Mouse (Mus musculus) MEL (cell line): ENCODE results near the gene BC037034. TPM values are rescaled to one million over a fixed set of nuclear protein-coding genes. Genes with fewer than 3 reads are reported as not detected.

Experiments used
- DNase-seq: peaks from one replicate; pipeline ENCODE4 v3.0.0; 2011; ENCODE audit warnings: low read depth, low spot score
- H3K27ac ChIP-seq: 2 replicates; pipeline ENCODE4 v1.5.1; 2012; ENCODE audit warnings: low read depth, mild to moderate bottlenecking, control low read depth, low read length, moderate library complexity; ENCODE audit not compliant: control insufficient read depth
- H3K27me3 ChIP-seq, 2 experiments: fragments of 150-350 bp in 1 of 2; sonication (generic) in 1 of 2; 2 replicates each; pipeline ENCODE4 v1.6.1; 2012; ENCODE audit warnings: low read length in 2 of 2, mild to moderate bottlenecking in 2 of 2, improper control_type of control experiment in 1 of 2, moderate library complexity in 1 of 2; ENCODE audit not compliant: insufficient read depth in 2 of 2, control insufficient read depth in 1 of 2
- H3K36me3 ChIP-seq, 2 experiments: 2 replicates each; pipeline ENCODE4 v1.6.1; 2012 to 2014; ENCODE audit warnings: low read length in 2 of 2, improper control_type of control experiment in 1 of 2, inconsistent platforms in 1 of 2, mild to moderate bottlenecking in 1 of 2; ENCODE audit not compliant: insufficient read depth in 2 of 2, control insufficient read depth in 1 of 2
- H3K4me1 ChIP-seq, 2 experiments: fragments of 150-350 bp in 1 of 2; sonication (generic) in 1 of 2; 2 replicates each; pipeline ENCODE4 v1.6.1; 2012; ENCODE audit warnings: low read length in 2 of 2, improper control_type of control experiment in 1 of 2, mild to moderate bottlenecking in 1 of 2; ENCODE audit not compliant: insufficient read depth in 2 of 2, control insufficient read depth in 1 of 2
- H3K4me3 ChIP-seq, 2 experiments: fragments of 150-350 bp in 1 of 2; sonication (generic) in 1 of 2; 2 replicates each; pipeline ENCODE4 v1.5.1; 2012; ENCODE audit warnings: low read depth in 2 of 2, low read length in 2 of 2, mild to moderate bottlenecking in 2 of 2, moderate library complexity in 2 of 2, control low read depth in 1 of 2, improper control_type of control experiment in 1 of 2; ENCODE audit not compliant: control insufficient read depth in 1 of 2, insufficient read depth in 1 of 2
- H3K79me2 ChIP-seq: 2 replicates; pipeline ENCODE4 v1.6.1; 2012; ENCODE audit warnings: mild to moderate bottlenecking, low read length, moderate library complexity; ENCODE audit not compliant: control insufficient read depth, poor library complexity, insufficient read depth
- H3K9ac ChIP-seq: 2 replicates; pipeline ENCODE4 v1.6.1; 2012; ENCODE audit warnings: low read depth, mild to moderate bottlenecking, control low read depth, low read length, moderate library complexity; ENCODE audit not compliant: control insufficient read depth, poor library complexity, severe bottlenecking
- H3K9me3 ChIP-seq: fragments of 150-350 bp; sonication (generic); replicated peaks from 2 replicates; pipeline ENCODE4 v1.6.1; 2012; ENCODE audit warnings: mild to moderate bottlenecking, low read length, improper control_type of control experiment, moderate library complexity; ENCODE audit not compliant: insufficient read depth
- CHD1 ChIP-seq: IDR thresholded peaks from 2 replicates; pipeline ENCODE4 v1.6.1; 2012; ENCODE audit warnings: low read depth, mild to moderate bottlenecking, inconsistent platforms, low read length, improper control_type of control experiment
- CHD2 ChIP-seq: IDR thresholded peaks from 2 replicates; pipeline ENCODE4 v1.6.1; 2011; ENCODE audit warnings: low read length, improper control_type of control experiment
- CTCF ChIP-seq, 3 experiments: IDR thresholded peaks in 2 of 3; conservative IDR thresholded peaks in 1 of 3; 2 replicates each; pipeline ENCODE4 v1.5.1; 2011 to 2012; ENCODE audit warnings: low read length in 3 of 3, low read depth in 2 of 3, mild to moderate bottlenecking in 2 of 3, improper control_type of control experiment in 1 of 3, inconsistent platforms in 1 of 3, mixed read lengths in 1 of 3, moderate library complexity in 1 of 3; ENCODE audit not compliant: control insufficient read depth in 1 of 3, insufficient read depth in 1 of 3, poor library complexity in 1 of 3, severe bottlenecking in 1 of 3
- MAFK ChIP-seq: IDR thresholded peaks from 2 replicates; pipeline ENCODE4 v1.6.1; 2011; ENCODE audit warnings: low read depth, mild to moderate bottlenecking, low read length, improper control_type of control experiment, borderline replicate concordance
- MAZ ChIP-seq: IDR thresholded peaks from 2 replicates; pipeline ENCODE4 v1.6.1; 2012; ENCODE audit warnings: low read depth, mild to moderate bottlenecking, inconsistent platforms, low read length, improper control_type of control experiment
- MXI1 ChIP-seq: IDR thresholded peaks from 2 replicates; pipeline ENCODE4 v1.6.1; 2011; ENCODE audit warnings: mild to moderate bottlenecking, low read depth, low read length, improper control_type of control experiment
- POLR2AphosphoS2 ChIP-seq: IDR thresholded peaks from 2 replicates; pipeline ENCODE4 v1.6.1; 2011; ENCODE audit warnings: low read length, improper control_type of control experiment
- RAD21 ChIP-seq: IDR thresholded peaks from 2 replicates; pipeline ENCODE4 v1.6.1; 2011; ENCODE audit warnings: mild to moderate bottlenecking, low read depth, low read length, improper control_type of control experiment
- RCOR1 ChIP-seq: IDR thresholded peaks from 2 replicates; pipeline ENCODE4 v1.6.1; 2012; ENCODE audit warnings: low read depth, mild to moderate bottlenecking, inconsistent platforms, low read length, improper control_type of control experiment
- SIN3A ChIP-seq: IDR thresholded peaks from 2 replicates; pipeline ENCODE4 v1.6.1; 2012; ENCODE audit warnings: low read length, improper control_type of control experiment, inconsistent platforms
- SMC3 ChIP-seq: IDR thresholded peaks from 2 replicates; pipeline ENCODE4 v1.6.1; 2011; ENCODE audit warnings: low read depth, low read length, improper control_type of control experiment
- TAL1 ChIP-seq: IDR thresholded peaks from 2 replicates; pipeline ENCODE4 v1.6.1; 2012; ENCODE audit warnings: mild to moderate bottlenecking, inconsistent platforms, low read length, moderate library complexity, mixed read lengths
- UBTF ChIP-seq: IDR thresholded peaks from 2 replicates; pipeline ENCODE4 v1.6.1; 2012; ENCODE audit warnings: low read depth, mild to moderate bottlenecking, inconsistent platforms, low read length, improper control_type of control experiment, moderate library complexity, borderline replicate concordance; ENCODE audit not compliant: insufficient read depth
- polyA plus RNA-seq, 2 experiments: library from polyadenylated mRNA; stranded (reverse) in 1 of 2; unstranded in 1 of 2; fragments of >175 nt in 1 of 2; fragments of >200 nt in 1 of 2; gene quantifications; 2 replicates each; pipeline versions ENCODE4 v1.2.1 to v1.2.4; 2012; ENCODE audit warnings: low replicate concordance in 2 of 2, low read depth in 1 of 2; ENCODE audit not compliant: insufficient read length in 2 of 2, insufficient read depth in 1 of 2, missing spikeins in 1 of 2
- total RNA-seq: library from RNA; depleted of rRNA; stranded (reverse); fragments of 300-350 nt; gene quantifications from 2 replicates; pipeline ENCODE4 v1.2.3, GENCODE M21; 2012

Gene BC037034
- total and polyA plus RNA-seq, 3 experiments, result 35.6 to 59.1 TPM; not detected in 1

DNA sequence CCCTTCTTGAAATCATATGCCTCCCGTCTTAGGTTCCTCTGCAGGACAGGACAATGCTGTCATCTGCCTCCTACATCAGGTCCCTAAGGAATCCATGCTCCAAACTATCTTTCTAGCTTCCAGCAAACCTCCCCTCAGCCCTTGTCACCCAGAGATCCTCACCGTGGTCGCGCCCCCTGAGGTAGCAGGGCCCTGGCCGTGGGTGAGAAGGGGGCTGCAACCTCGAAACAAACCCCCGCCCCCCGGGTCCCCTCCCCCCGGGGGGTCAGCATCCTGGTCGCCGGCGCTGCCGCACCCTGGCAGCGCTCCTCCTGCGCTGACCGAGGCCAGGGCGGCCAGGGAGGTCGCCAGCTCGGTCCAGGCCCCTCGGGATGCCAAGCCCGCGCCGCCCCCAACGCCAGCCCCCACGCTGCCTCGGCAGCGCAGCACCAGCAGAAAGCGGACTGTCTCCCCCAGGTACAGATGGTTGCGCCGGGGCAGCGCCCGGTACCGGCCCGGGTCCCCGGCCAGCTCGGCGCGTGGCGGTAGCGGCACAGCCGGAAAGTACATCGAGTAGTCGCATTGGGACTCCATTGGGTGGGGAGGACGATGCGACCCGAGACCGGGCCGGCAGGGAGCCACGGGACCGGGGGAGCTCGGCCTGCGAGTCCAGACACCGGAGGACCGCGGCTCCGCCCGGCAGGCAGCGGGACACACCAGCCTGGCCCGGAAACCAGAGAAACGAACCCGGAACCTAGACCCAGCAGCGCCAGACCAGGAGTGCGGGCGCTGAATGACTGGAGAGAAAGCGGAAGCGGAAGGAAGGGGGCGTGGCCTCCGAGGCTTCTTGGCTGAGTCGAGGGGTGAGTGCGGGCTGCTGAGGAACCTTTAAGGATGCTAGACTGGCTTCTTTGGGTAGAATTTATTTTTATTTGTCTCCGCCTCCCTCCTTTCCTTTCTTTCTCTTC, at the start of gene BC037034 (continued):
- TF ChIP-seq MXI1 (peak; percentile 50; the same call in 1 of the 2 replicates), RCOR1 (peak; percentile 26; the same call in 1 of the 2 replicates), MAZ (no peak), MAFK (no peak), CHD2 (no peak)

DNA sequence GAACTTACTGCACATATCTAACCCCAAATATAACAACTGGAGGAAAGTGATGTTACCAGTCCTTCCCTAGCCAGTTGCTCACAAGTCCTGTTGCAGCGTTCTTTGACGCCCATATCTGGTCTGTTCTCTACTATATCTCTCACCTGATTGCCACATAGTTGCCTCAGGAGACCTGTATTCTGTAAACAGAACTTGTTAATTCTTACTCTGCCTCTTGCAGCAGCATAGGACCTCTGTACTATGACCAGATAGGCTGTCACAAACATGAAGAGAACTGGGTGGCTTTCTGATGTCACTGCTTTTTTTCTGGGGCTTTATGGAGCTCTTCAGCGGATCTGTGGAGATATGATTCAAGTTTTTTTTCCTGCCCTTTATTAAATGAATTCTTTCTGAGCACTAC, 49.0 kb upstream of the BC037034 start:
- H3K4me1 ChIP-seq, result no peaks in the 10 kb centered on the region
- H3K9me3 ChIP-seq, result no peaks in the 10 kb centered on the region
- no peaks in the 10 kb centered on the region for H3K36me3 ChIP-seq
- TF ChIP-seq CTCF (IDR thresholded peaks at IDR 0.05 in 2 of 3, conservative IDR thresholded peaks at IDR 0.05 in 1 of 3; ENCODE audit: control insufficient read depth in 1 of 3, insufficient read depth in 1 of 3, low read depth in 2 of 3, low read length in 3 of 3, poor library complexity in 1 of 3, severe bottlenecking in 1 of 3) (no peak), UBTF (no peak), CHD1 (no peak), TAL1 (no peak), RAD21 (no peak), SMC3 (no peak)
- H3K27me3 ChIP-seq, result no peaks in the 10 kb centered on the region
- no peak overlapping the region for H3K4me3 ChIP-seq
- H3K27ac ChIP-seq, result no peak overlapping the region
- no peak overlapping the region for H3K9ac ChIP-seq
- no peak for DNase-seq
- no peaks in the 10 kb centered on the region for H3K79me2 ChIP-seq

DNA sequence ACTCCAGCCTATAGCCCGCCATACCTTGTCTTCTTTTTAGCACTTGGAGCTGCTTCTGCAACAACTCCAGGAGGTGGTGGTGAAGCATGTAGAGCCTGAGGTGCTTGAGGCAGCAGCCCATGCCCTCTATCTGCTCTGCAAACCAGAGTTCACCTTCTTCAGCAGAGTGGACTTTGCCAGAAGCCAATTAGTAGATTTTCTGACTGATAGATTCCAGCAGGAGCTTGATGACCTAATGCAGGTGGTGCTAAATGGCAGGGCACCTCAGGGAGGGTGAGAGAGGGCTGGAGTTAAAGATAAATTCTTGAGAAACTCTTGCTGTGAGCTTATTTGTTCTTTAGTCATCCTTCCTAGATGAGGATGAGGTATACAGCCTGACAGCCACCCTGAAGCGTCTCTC, 35.8 kb upstream of the BC037034 start:
- Histone ChIP-seq H3K9ac (no peak overlapping the region), H3K36me3 (no peaks in the 10 kb centered on the region), H3K27me3 (no peaks in the 10 kb centered on the region; a peak in 1 of 4 replicates), H3K79me2 (no peaks in the 10 kb centered on the region), H3K4me3 (no peak overlapping the region), H3K4me1 (no peaks in the 10 kb centered on the region), H3K27ac (no peak overlapping the region), H3K9me3 (no peaks in the 10 kb centered on the region)
- TF ChIP-seq POLR2AphosphoS2, result no peak
- no peak for TF ChIP-seq RAD21
- no peak for TF ChIP-seq SIN3A
- DNase-seq, result no peak
